Mouse (Mus musculus) testis, adult 10 weeks (tissue): ENCODE measurements around the gene Zfp282. TPM values are rescaled to one million over a fixed set of nuclear protein-coding genes. Genes with fewer than 3 reads are reported as not detected.

Experiments used
- polyA plus RNA-seq: library from polyadenylated mRNA; stranded (reverse); fragments of 350-450 nt; fragmentation: Illumina TruSeq; extraction: RNeasy Lipid Tissue Mini Kit (QIAGEN cat#74804); gene quantifications from one replicate; pipeline ENCODE4 v1.2.3, GENCODE M21; 2014; ENCODE audit warnings: low read depth, low replicate concordance

Gene Zfp282
- polyA plus RNA-seq, result 0.48 TPM

DNA sequence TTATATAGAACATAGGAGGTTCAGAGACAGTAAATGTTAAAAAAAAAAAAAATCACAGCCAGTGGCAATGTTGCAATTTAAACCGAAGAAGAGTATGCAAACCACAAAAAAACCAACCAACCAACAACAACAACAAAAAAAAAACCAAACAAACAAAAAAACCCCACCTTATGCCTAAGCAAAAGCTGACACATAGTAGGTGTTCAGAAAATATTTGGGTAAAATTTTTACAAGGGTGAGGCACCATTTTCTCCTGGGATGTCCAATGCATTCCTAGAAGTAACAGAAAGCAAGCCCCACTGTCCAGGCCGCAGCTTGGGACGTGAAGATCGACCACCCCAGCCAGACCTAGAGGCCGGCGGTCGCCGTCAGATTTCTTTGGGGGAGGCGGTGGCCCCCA, at the start of gene Zfp282:
Zfp282 (plus strand) TSS at position 147 of the 400 bp plus-strand sequence.

DNA sequence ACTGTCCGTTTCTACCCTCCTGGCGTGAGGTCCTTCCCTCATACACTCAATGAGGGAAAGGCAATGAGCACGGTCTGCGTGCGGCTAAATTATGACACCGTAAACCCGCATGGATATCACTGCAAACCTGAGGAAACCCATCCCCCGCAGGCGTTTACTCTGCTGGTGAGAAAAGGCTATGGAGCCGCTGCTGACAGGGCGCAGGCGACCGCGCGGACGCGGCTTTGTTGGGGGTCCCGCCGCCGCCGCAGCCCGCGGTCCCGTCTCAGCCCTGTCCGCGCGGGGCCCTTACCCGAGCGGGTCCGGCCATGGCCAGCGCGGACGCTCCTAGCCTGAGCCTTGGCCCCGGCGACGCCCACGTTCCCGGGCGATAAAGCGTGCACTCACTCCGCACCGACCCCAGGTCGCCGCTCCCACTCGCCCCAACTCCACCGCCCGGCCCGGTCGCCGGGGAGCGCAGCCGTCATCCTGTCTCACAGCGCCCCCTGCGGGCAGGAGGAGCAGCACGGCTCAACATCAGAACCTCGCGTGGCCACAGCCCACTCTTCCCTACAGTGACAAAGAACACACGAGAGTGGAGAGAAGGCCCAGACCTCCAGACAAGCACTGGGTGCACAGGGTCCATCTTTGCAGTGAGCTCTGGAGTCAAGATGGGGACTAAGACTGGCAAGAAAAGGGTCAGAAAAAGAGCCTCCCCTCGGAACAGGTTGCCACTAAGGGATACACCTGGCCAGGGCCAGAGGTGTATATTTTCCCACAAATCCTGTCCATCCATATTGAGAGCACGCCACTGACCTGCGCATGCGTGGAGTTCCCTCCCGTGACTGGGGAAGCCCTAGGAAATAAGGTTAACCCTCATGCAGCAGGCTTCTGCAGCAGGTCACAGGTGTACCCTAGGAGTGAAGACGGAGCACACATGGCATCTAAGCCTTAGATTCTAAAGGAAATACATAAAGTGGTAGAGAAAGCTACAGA, 46.6 kb upstream of the Zfp282 start, which contains the start of gene Zfp786:
Zfp786 (minus strand) TSS at position 764 of the 975 bp plus-strand sequence.

DNA sequence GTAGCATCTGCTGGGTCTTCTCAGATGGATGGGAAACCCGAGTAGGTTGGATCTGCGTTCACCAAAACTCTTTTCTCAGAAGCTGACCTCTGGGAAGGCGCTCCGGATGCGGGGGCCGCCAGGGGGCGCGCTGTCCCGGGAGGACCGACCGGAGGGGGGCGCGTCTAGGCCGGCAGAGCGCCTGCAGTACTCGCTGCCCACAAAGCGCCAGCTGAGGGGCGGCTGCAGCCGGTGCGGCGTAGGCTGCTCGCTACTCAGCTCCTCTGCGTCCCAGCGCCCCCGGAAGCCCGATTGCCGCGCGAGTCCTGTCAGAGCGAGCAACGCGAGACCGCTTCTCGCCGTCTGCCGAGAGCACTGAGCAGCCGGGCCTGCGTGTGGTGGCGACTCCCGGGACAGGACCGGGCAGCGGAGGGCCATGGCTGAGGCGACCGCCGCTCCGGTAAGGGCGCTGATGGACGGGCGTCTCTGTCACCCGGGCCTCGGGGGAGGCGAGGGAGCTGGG, 41.5 kb upstream of the Zfp282 start, which contains the start of gene Zfp398:
Zfp398 (plus strand) TSS at position 180 of the 502 bp plus-strand sequence.

DNA sequence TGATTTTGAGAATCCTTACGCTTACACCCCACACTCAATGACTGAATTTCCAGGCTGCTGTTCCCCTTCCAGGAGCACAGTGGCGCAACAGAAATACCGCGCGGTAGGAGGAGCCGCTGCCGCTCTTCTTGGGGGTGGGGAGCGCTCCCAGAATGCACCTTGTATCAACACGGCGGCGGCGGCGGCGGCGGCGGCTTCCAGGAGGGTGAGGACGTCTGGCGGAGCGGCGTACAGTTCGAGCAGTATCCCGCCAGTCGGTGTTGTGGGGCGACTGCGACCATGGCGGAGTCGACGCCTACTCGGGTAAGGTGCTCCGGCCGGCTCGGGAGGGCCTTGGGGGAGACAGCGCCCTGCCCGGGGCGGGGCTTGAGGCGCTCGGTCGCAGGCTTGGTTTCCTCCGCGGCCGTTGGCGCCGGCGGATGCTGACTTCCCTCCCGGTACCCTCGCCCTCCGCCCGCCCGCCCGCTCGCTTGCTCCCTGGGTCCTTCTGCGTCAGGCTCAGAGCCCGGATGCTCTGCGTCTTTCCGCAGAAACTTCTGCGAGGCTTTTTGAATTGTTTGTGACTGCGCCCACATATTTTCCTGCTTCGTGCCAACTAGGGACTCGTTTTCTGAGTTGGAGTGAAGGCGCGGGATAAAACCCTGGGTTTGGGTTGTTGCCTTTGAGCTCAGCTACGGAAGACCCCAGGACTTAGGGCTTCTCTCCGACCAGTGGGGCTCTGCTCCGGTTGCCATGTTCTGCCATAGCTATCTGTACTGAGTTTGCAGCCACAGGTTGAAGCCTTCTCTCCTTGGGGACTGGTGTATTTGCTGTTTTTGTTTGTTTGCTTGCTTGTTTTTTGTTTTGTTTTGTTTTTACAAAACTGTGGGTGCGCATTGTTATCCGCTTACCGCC, 43.7 kb downstream of the Zfp282 start, which contains the start of gene Zfp212:
Zfp212 (plus strand) TSS at position 30 of the 894 bp plus-strand sequence.

DNA sequence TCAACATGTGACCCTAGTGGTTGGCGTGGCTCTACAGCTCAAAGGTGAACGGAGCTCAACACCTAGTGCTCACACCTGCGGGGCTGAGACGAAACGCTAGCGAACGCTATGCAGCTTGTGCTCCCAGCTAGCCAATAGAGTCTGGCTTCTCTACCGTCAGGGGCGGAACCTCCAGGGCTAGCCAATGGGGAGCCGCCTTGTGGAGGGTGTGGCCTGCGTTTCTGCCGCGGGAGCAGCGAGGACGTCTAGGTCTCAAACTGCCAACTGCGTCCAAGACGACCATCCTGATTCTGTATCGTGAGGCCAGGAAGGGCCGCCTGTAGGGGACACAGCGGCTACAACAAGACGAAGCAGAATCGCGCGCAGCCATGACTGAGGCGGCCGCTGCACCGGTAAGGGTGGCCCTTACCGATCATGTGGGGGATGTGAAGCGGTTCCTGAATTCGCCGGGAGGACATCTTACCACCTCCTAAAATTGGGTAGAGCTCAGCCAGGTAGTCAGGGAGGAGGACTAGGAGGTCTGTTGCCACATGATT, 76.3 kb downstream of the Zfp282 start, which contains the start of gene Zfp956:
Zfp956 (plus strand) TSS at position 200 of the 536 bp plus-strand sequence.

Other genes starting within 250 kb of the Zfp282 start
- 34.6 TPM for gene Pdia4, start 63.8 kb upstream of the Zfp282 start, polyA plus RNA-seq
- gene Zfp786, start 46.3 kb upstream of the Zfp282 start, polyA plus RNA-seq, result 4.5 TPM
- 9.1 TPM for gene Zfp398, start 41.5 kb upstream of the Zfp282 start, polyA plus RNA-seq
- 4.7 TPM for gene Zfp212, start 43.3 kb downstream of the Zfp282 start, polyA plus RNA-seq
- gene Zfp956, start 76.2 kb downstream of the Zfp282 start, polyA plus RNA-seq, result 24.8 TPM
- gene Zfp777, start 171.7 kb downstream of the Zfp282 start, polyA plus RNA-seq, result 3.2 TPM
- 8.9 TPM for gene Zfp746, start 209.4 kb downstream of the Zfp282 start, polyA plus RNA-seq